8 mouse cellular contexts compared by ENCODE assay signal in the genomic region with DNA sequence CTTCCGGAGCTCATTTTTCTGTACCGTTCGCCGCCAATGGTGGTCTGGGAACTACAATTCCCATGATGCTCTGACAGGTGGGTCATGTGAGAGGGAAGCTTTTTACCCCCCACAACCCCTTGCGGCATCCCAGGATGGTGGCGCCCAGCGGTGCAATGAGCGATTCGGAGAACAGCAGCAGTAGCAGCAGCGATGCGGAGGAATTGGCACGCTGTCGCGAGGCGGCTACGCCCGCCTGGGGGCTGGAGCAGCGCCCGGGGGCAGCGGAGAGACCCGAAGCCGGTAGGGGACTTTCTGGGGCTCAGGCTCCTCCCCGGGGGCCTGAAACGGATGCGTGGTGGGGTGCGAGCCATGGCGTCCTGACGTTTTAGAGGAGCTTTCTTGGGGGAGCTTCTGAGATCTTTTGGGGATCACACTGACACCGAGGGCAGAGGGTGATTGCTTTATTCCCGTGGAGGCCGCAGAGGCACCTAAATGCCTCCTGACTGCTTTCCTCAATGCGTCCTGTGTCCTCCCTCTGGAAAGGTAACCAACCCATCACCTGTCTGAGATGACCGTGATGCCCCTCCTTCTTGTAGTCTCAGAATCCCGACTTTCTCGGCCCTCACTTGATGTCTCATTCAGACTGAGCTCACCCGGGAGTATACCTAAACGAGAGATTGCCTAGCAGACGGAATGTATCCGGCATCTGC. TPM values are rescaled to one million over a fixed set of nuclear protein-coding genes. Genes with fewer than 3 reads are reported as not detected.
DNase-seq lines count a peak whose midpoint lies in the region; ATAC-seq and TF ChIP-seq lines count a peak whose summit lies in the region.

2210016L21Rik (plus strand) TSS at position 85 of the 692 bp plus-strand sequence.

- peak within 1 kb of the TSS; percentile 89 for H3K9ac ChIP-seq in embryonic facial prominence, embryonic 14.5 days (ENCODE audit: low read depth, low read length)
- peak within 1 kb of the TSS; percentile 66 for H3K9ac ChIP-seq in heart, adult 2 months (ENCODE audit: low read depth, low read length)
- peak within 1 kb of the TSS; percentile 94 for H3K9ac ChIP-seq in limb, embryonic 13.5 days
- H3K9ac ChIP-seq in midbrain, embryonic 16.5 days (ENCODE audit: low read depth, low read length): peak within 1 kb of the TSS; percentile 99

- peak; percentile 46 for TF ChIP-seq CTCF in heart, adult 2 months (IDR thresholded peaks at IDR 0.05)

- intact Hi-C loops in heart, adult 2 months (cut with DNase I): no loop called here

- no peak for TF ChIP-seq EP300 in heart, adult 2 months (IDR thresholded peaks at IDR 0.05; ENCODE audit: insufficient read depth, low read depth, low read length)

- 0 out of 2 replicates have a peak, but pooled peaks cover 7% of the 10 kb centered on the region for H3K9me3 ChIP-seq in embryonic facial prominence, embryonic 14.5 days (ENCODE audit: control insufficient read depth, low read length)
- H3K9me3 ChIP-seq in limb, embryonic 13.5 days: peaks cover 4% of the 10 kb centered on the region; the same call in 1 of the 2 replicates
- H3K9me3 ChIP-seq in midbrain, embryonic 16.5 days (replicated peaks; ENCODE audit: control insufficient read depth, low read length, poor library complexity, severe bottlenecking): no peaks in the 10 kb centered on the region

- no peaks in the 10 kb centered on the region for H3K27me3 ChIP-seq in embryonic facial prominence, embryonic 14.5 days (replicated peaks; ENCODE audit: control insufficient read depth, insufficient read depth, low read length)
- no peaks in the 10 kb centered on the region for H3K27me3 ChIP-seq in heart, adult 2 months (ENCODE audit: control insufficient read depth, insufficient read depth, low read length)
- H3K27me3 ChIP-seq in limb, embryonic 13.5 days: no peaks in the 10 kb centered on the region
- no peaks in the 10 kb centered on the region for H3K27me3 ChIP-seq in midbrain, embryonic 16.5 days (ENCODE audit: control insufficient read depth, insufficient read depth, low read depth, low read length)

- TF ChIP-seq POLR2A in heart, adult 2 months (IDR thresholded peaks at IDR 0.05; ENCODE audit: insufficient read depth, low read depth, low read length): peak; percentile 82

- H3K79me2 ChIP-seq in heart, adult 2 months (replicated peaks; ENCODE audit: control insufficient read depth, insufficient read depth, low read length): no peaks in the 10 kb centered on the region

- WGBS in embryonic facial prominence, embryonic 14.5 days: 1% methylated on average over 38 of the region's 39 CpGs
- WGBS in heart, adult 2 months: 1% methylated on average over 39 of the region's 39 CpGs
- 1% methylated on average over 39 of the region's 39 CpGs for WGBS in limb, embryonic 13.5 days
- WGBS in midbrain, embryonic 16.5 days: under 1% methylated on average over 39 of the region's 39 CpGs

- peak; percentile 95 for ATAC-seq in embryonic facial prominence, embryonic 14.5 days (ENCODE audit: low read depth)
- peak; percentile 93 for ATAC-seq in limb, embryonic 13.5 days (ENCODE audit: low FRiP score, low read depth)
- peak; percentile 95 for ATAC-seq in midbrain, embryonic 16.5 days

- peak within 1 kb of the TSS; percentile 60 for H3K4me3 ChIP-seq in embryonic facial prominence, embryonic 14.5 days (ENCODE audit: low read depth, low read length)
- H3K4me3 ChIP-seq in heart, adult 2 months: peak within 1 kb of the TSS; percentile 94
- H3K4me3 ChIP-seq in limb, embryonic 13.5 days: peak within 1 kb of the TSS; percentile 90
- H3K4me3 ChIP-seq in midbrain, embryonic 16.5 days (ENCODE audit: low read depth, low read length): peak within 1 kb of the TSS; percentile 92

- DNase-seq in 416B (ENCODE audit: low read depth): peak; percentile 90
- DNase-seq in adrenal gland, postnatal 4 days (ENCODE audit: low spot score in 2 of 2): peak; percentile 43 to 69
- peak; percentile 97 for DNase-seq in embryonic facial prominence, embryonic 14.5 days (ENCODE audit: low spot score)
- peak; percentile 84 to 87 for DNase-seq in heart, adult 2 months
- DNase-seq in kidney, adult 8-10 months: peak; percentile 88 to 89
- peak; percentile 74 to 86 for DNase-seq in spleen, postnatal 10 days (ENCODE audit: low spot score in 2 of 2)

- peak within 1 kb of the TSS; percentile 68 for H3K4me2 ChIP-seq in embryonic facial prominence, embryonic 14.5 days (ENCODE audit: low read depth, low read length)
- peak within 1 kb of the TSS; percentile 85 for H3K4me2 ChIP-seq in limb, embryonic 13.5 days (replicated peaks)
- peak within 1 kb of the TSS; percentile 82 for H3K4me2 ChIP-seq in midbrain, embryonic 16.5 days (ENCODE audit: low read length)

- peaks cover 17% of the 10 kb centered on the region for H3K36me3 ChIP-seq in embryonic facial prominence, embryonic 14.5 days (ENCODE audit: control insufficient read depth, insufficient read depth, low read length)
- peaks cover 2% of the 10 kb centered on the region; the same call in 1 of the 2 replicates for H3K36me3 ChIP-seq in heart, adult 2 months (ENCODE audit: control insufficient read depth, insufficient read depth, low read length)
- H3K36me3 ChIP-seq in limb, embryonic 13.5 days: peaks cover 21% of the 10 kb centered on the region
- H3K36me3 ChIP-seq in midbrain, embryonic 16.5 days (ENCODE audit: control insufficient read depth, insufficient read depth, low read length): peaks cover 13% of the 10 kb centered on the region

- H3K4me1 ChIP-seq in embryonic facial prominence, embryonic 14.5 days (ENCODE audit: control insufficient read depth, insufficient read depth, low read length): peaks cover 3% of the 10 kb centered on the region; the same call in 1 of the 2 replicates
- no peaks in the 10 kb centered on the region; the same call in 1 of the 2 replicates for H3K4me1 ChIP-seq in heart, adult 2 months (ENCODE audit: control insufficient read depth, insufficient read depth, low read length)
- peaks cover 6% of the 10 kb centered on the region for H3K4me1 ChIP-seq in limb, embryonic 13.5 days
- peaks cover 11% of the 10 kb centered on the region for H3K4me1 ChIP-seq in midbrain, embryonic 16.5 days (ENCODE audit: control insufficient read depth, insufficient read depth, low read length)

- H3K27ac ChIP-seq in embryonic facial prominence, embryonic 14.5 days (replicated peaks; ENCODE audit: low read depth, low read length): peak within 1 kb of the TSS; percentile 69
- H3K27ac ChIP-seq in heart, adult 2 months: peak within 1 kb of the TSS; percentile 78
- H3K27ac ChIP-seq in limb, embryonic 13.5 days: peak within 1 kb of the TSS; percentile 77
- H3K27ac ChIP-seq in midbrain, embryonic 16.5 days (ENCODE audit: low read length): peak within 1 kb of the TSS; percentile 94

RNA-seq across cellular contexts. Expression of gene 2210016L21Rik, which starts in this region (rescaled TPM):
- total RNA-seq in adrenal gland, postnatal 4 days (2021): 10 to 100 TPM; 50.7 to 59.0 TPM
- polyA plus RNA-seq in embryonic facial prominence, embryonic 14.5 days (2014; fragmentation: Nextera tagmentation; extraction: Ambion mirVana): 46.8 and 63.2 TPM in 2 replicates
- 10 to 100 TPM; 25.3 to 31.7 TPM for total RNA-seq in heart, adult 2 months (2021)
- 10.2 and 12.5 TPM in 2 replicates for polyA plus RNA-seq in heart, adult 2 months (2012; rRNA removed)
- polyA plus RNA-seq in limb, embryonic 13.5 days (2015; fragmentation: Nextera tagmentation; extraction: Ambion mirVana): 73.3 and 73.9 TPM in 2 replicates
- 117 and 132 TPM in 2 replicates for polyA plus RNA-seq in midbrain, embryonic 16.5 days (2015; fragmentation: Nextera tagmentation; extraction: Ambion mirVana)

Comparison
In these comparisons a context has a peak if more than half of its experiments do, and no peak if none do; other contexts are left out.
1. Peak in every context shown above with its lines: DNase-seq, ATAC-seq, H3K4me3 ChIP-seq and H3K27ac ChIP-seq.